8 mouse cellular contexts compared by ENCODE assay signal in genomic region chr3:89430171-89431159, GRCm38 (mm10). TPM values are rescaled to one million over a fixed set of nuclear protein-coding genes. Genes with fewer than 3 reads are reported as not detected.
DNase-seq lines count a peak whose midpoint lies in the region; ATAC-seq and TF ChIP-seq lines count a peak whose summit lies in the region.

TSS of gene Pygo2 (plus strand) at chr3:89430214.

- H3K36me3 ChIP-seq in embryonic facial prominence, embryonic 15.5 days: peaks cover 53% of the 10 kb centered on the region
- peaks cover 67% of the 10 kb centered on the region for H3K36me3 ChIP-seq in kidney, embryonic 15.5 days

- no peaks in the 10 kb centered on the region for H3K9me3 ChIP-seq in embryonic facial prominence, embryonic 15.5 days (replicated peaks)
- no peaks in the 10 kb centered on the region for H3K9me3 ChIP-seq in kidney, embryonic 15.5 days (replicated peaks)

- peak within 1 kb of the TSS; percentile 88 for H3K9ac ChIP-seq in embryonic facial prominence, embryonic 15.5 days
- peak within 1 kb of the TSS; percentile 99 for H3K9ac ChIP-seq in kidney, embryonic 15.5 days

- peak within 1 kb of the TSS; percentile 90 for H3K4me3 ChIP-seq in bone marrow, adult 2 months (replicated peaks; ENCODE audit: control insufficient read depth, low read depth, low read length)
- H3K4me3 ChIP-seq in embryonic facial prominence, embryonic 15.5 days (replicated peaks): peak within 1 kb of the TSS; percentile 97
- peak within 1 kb of the TSS; percentile 99 for H3K4me3 ChIP-seq in kidney, embryonic 15.5 days (replicated peaks)

- H3K4me2 ChIP-seq in embryonic facial prominence, embryonic 15.5 days (replicated peaks): peak within 1 kb of the TSS; percentile 71
- peak within 1 kb of the TSS; percentile 80 for H3K4me2 ChIP-seq in kidney, embryonic 15.5 days

- peak; percentile 96 for ATAC-seq in embryonic facial prominence, embryonic 15.5 days (ENCODE audit: insufficient number of reproducible peaks, low FRiP score, low TSS enrichment, low read depth)
- peak; percentile 99 for ATAC-seq in kidney, embryonic 15.5 days (replicated peaks; ENCODE audit: low FRiP score)
- ATAC-seq in monocyte, adult 5-6 weeks (replicated peaks; ENCODE audit: insufficient number of reproducible peaks, low FRiP score, low TSS enrichment, poor library complexity, severe bottlenecking): peak; percentile 93

- no peaks in the 10 kb centered on the region for H3K4me1 ChIP-seq in bone marrow, adult 2 months (ENCODE audit: control insufficient read depth, insufficient read depth, low read length)
- H3K4me1 ChIP-seq in embryonic facial prominence, embryonic 15.5 days: peaks cover 23% of the 10 kb centered on the region
- H3K4me1 ChIP-seq in kidney, embryonic 15.5 days: peaks cover 10% of the 10 kb centered on the region

- peak; percentile 72 for TF ChIP-seq POLR2A in bone marrow, adult 2 months (IDR thresholded peaks at IDR 0.05; ENCODE audit: borderline replicate concordance, control insufficient read depth, low read depth, low read length)

- peak within 1 kb of the TSS; percentile 89 for H3K27ac ChIP-seq in bone marrow, adult 2 months (ENCODE audit: control insufficient read depth, insufficient read depth, low read depth, low read length, poor library complexity)
- peak within 1 kb of the TSS; percentile 94 for H3K27ac ChIP-seq in embryonic facial prominence, embryonic 15.5 days (replicated peaks)
- H3K27ac ChIP-seq in kidney, embryonic 15.5 days: peak within 1 kb of the TSS; percentile 96

- H3K27me3 ChIP-seq in embryonic facial prominence, embryonic 15.5 days: no peaks in the 10 kb centered on the region
- no peaks in the 10 kb centered on the region for H3K27me3 ChIP-seq in kidney, embryonic 15.5 days

- no peak for TF ChIP-seq CTCF in bone marrow, adult 2 months (IDR thresholded peaks at IDR 0.05; ENCODE audit: control insufficient read depth, insufficient read depth, low read length)

- WGBS in bone marrow, adult 2 months: 2% methylated on average over 68 of the region's 68 CpGs
- WGBS in embryonic facial prominence, embryonic 15.5 days: 2% methylated on average over 68 of the region's 68 CpGs
- 2% methylated on average over 68 of the region's 68 CpGs for WGBS in kidney, embryonic 15.5 days

- DNase-seq in 416B (ENCODE audit: low read depth) (peak; percentile 93), liver (peak; percentile 95)
- peak; percentile 97 to 98 for DNase-seq in heart, adult 9 months (ENCODE audit: low spot score in 2 of 2)
- peak; percentile 91 to 94 for DNase-seq in spleen, postnatal 4 days (ENCODE audit: low spot score in 2 of 2)

RNA-seq across cellular contexts. Expression of gene Pygo2, which starts in this region (rescaled TPM):
- polyA plus RNA-seq in bone marrow, adult 2 months (2011; ENCODE audit: insufficient read depth, insufficient read length, low replicate concordance, missing spikeins): 29.7 and 45.4 TPM in 2 replicates
- 47.7 and 51.3 TPM in 2 replicates for polyA plus RNA-seq in embryonic facial prominence, embryonic 15.5 days (2015; fragmentation: Nextera tagmentation; extraction: Ambion mirVana)
- 38.3 and 43.5 TPM in 2 replicates for polyA plus RNA-seq in kidney, embryonic 15.5 days (2015; fragmentation: Nextera tagmentation; extraction: Ambion mirVana)
- 11.0 to 18.5 TPM (median 17.6 TPM) in 3 replicates for total RNA-seq in monocyte, adult 5-6 weeks (2017)

Comparison
In these comparisons a context has a peak if more than half of its experiments do, and no peak if none do; other contexts are left out.
1. Peak in every context shown above with its lines: DNase-seq, ATAC-seq, H3K4me3 ChIP-seq and H3K27ac ChIP-seq.